Mouse (Mus musculus): Measurements from ENCODE around the gene Osgin1. TPM values are rescaled to one million over a fixed set of nuclear protein-coding genes. Genes with fewer than 3 reads are reported as not detected.

Osgin1 gene
- 0.25 and 1.6 TPM in 2 replicates for total RNA-seq (2015)
- total RNA-seq (2017): 0.95 and 4.1 TPM in 2 replicates

GRCm38 (mm10) chr8:119433582-119434174 is at the start of gene Osgin1:
Gene Osgin1, plus strand, starts transcription at chr8:119434124.
- ATAC-seq (replicated peaks; ENCODE audit: poor library complexity): no peak

- peak; percentile 80 for ATAC-seq (replicated peaks; ENCODE audit: poor library complexity)
Measured at GRCm38 (mm10) chr8:119384478-119384877, 49.4 kb upstream of the Osgin1 start.

GRCm38 (mm10) chr8:119385854-119386253 is 48.1 kb upstream of the Osgin1 start:
- ATAC-seq (replicated peaks; ENCODE audit: poor library complexity): peak; percentile 77

GRCm38 (mm10) chr8:119386988-119387387 is 46.9 kb upstream of the Osgin1 start:
- ATAC-seq (replicated peaks; ENCODE audit: poor library complexity): no peak

- ATAC-seq (replicated peaks; ENCODE audit: poor library complexity): peak; percentile 8; the same call in 1 of the 2 replicates
Measured at GRCm38 (mm10) chr8:119394097-119394496, 39.8 kb upstream of the Osgin1 start.

GRCm38 (mm10) chr8:119394524-119395026 is 39.3 kb upstream of the Osgin1 start, which contains the start of gene Mlycd:
Gene Mlycd, plus strand, starts transcription at chr8:119394878.
- ATAC-seq (replicated peaks; ENCODE audit: poor library complexity): peak; percentile 96

DNA sequence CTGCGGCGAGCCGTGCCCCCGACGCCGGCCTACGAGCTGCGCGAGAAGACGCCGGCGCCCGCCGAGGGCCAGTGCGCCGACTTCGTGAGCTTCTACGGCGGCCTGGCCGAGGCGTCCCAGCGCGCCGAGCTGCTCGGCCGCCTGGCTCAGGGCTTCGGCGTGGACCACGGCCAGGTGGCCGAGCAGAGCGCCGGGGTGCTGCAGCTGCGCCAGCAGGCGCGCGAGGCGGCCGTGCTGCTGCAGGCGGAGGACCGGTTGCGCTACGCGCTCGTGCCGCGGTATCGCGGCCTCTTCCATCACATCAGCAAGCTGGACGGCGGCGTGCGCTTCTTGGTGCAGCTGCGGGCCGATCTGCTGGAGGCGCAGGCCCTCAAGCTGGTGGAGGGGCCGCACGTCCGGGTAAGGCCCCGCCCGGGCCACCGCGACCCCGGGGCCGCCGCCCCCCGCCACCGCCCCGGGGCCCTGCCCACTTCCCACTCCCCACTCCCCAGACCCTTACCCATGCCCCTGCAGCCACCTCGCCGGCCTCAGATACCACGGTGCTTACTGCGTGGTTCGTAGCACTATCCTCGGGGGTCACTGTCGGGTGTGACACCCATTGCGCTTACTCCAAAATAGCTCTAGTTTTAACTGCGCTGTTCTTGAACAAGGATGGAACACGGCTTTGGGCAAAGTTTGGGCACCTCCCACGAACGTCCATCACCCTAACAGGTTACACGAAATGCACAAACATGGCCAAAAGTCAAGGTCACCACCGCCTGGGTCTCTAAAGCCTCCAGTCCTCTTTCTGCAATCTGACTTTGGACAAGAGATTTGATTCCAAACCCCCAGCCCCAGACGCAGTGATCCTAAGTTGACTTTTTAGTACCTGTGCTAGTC is 38.6 kb upstream of the Osgin1 start:
- ATAC-seq (replicated peaks; ENCODE audit: poor library complexity): peak; percentile 10; the same call in 1 of the 2 replicates

GRCm38 (mm10) chr8:119398558-119398957 is 35.4 kb upstream of the Osgin1 start:
- no peak for ATAC-seq (replicated peaks; ENCODE audit: poor library complexity)

GRCm38 (mm10) chr8:119399255-119399654 is 34.7 kb upstream of the Osgin1 start:
- ATAC-seq (replicated peaks; ENCODE audit: poor library complexity): no peak

GRCm38 (mm10) chr8:119400122-119400671 is 33.7 kb upstream of the Osgin1 start:
- ATAC-seq (replicated peaks; ENCODE audit: poor library complexity): no peak

DNA sequence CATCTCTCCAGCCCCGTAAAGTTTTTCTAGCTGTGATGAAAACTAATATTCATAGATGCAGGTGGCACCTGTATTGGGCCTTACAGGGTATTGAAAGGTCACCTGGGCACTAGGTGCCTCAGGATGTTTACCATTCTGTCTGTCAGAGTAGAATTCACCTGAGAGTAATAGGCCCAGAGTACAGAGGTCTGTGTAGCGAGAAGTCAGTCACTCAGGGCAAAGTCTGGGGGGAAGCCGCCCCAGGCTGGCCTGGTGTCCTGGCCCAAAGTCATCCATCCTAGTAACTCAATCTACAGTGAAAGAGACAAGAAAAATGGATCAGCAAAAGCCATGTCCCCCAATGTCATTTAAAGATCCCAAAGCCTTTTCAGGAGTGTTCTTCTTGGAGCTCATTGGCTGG is 33.0 kb upstream of the Osgin1 start:
- ATAC-seq (replicated peaks; ENCODE audit: poor library complexity): no peak

DNA sequence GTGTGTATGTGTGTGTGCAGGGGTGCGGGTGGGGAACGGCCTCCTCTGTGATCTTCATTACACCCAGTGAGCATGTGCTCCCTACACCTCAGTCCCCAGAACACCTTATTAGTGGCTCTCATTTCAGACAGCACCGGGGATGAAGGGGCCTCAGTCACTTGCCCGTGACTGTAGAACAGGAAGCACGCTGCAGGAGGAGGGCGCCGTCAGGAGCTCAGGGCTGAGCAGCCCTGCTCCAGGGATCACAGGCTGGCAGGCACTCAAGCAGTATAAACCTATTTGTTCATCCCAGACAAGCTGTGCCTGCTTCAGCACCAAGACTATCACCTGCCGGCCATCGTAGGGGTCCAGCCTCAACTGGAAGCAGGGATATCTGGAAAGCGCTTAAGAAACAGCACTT is 30.0 kb upstream of the Osgin1 start:
- no peak for ATAC-seq (replicated peaks; ENCODE audit: poor library complexity)

DNA sequence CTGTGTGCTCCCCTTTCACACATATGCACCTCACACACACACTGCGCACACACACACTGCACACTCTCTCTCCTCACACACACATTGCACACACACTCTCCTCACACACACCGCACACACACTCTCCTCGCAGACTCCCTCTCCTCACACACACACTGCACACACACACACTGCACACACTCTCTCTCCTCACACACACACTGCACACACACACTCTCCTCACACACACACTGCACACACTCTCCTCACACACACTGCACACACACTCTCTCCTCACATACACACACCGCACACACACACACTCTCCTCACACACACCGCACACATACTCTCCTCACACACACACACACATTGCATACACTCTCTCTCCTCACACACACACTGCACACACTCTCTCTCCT is 29.3 kb upstream of the Osgin1 start:
- no peak for ATAC-seq (replicated peaks; ENCODE audit: poor library complexity)

DNA sequence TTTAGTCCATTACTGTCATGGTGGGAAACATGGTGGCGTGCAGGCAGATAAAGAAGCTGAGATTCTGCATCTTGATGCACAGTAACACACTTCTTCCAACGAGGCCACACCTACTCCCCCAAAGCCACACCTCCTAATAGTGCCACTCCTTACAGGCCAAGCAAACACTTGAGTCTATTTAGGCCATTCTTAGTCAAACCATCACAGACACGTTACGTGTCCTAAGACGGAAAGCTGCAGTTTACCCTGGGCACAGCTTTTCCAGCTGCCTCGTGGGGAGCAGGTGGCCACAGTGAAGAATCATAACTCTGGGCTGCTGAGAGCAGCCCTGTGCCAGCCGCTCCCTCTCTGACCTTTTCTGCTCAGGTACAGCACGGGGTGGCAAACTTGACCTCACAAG is 25.6 kb upstream of the Osgin1 start:
- no peak for ATAC-seq (replicated peaks; ENCODE audit: poor library complexity)

GRCm38 (mm10) chr8:119412037-119412734 is 21.7 kb upstream of the Osgin1 start:
- peak; percentile 47 for ATAC-seq (replicated peaks; ENCODE audit: poor library complexity)

DNA sequence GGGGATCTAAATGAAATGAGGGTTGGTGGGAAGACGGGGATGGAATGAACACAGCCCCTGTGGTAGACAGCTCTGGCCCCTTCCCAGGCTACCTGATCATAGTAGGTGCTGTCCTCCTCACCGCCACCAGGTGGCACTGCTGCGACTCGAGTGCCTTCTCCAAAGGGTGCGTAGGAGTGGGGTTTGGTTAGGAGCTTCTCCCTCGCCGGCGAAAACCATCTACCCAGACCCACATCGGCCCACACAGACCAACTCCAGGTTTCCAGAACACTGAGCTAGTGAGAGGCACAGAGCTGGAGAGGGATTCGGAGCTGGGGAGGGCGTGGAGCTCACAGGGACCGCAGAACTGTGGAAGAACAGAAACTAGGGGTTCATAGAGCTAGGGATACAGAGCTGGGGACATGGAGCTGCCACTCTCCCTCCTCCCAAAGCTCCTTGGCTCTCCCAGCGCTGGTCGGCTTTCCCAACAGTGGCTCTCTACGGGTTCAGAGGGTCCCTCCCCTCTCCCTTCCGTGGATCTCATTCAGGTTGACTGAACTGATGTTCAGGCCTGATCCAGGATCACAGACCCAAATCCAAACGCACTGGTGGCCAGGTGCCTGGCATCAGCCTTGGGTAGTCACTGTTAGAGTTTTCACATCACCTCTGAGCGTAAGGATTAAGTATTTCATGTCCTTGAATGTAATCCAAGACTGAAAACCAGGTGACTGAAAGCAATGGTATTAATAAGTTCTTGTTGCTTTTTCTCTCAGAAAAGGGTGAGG is 21.0 kb upstream of the Osgin1 start:
- ATAC-seq (replicated peaks; ENCODE audit: poor library complexity): peak; percentile 95

GRCm38 (mm10) chr8:119413605-119414004 is 20.3 kb upstream of the Osgin1 start:
- ATAC-seq (replicated peaks; ENCODE audit: poor library complexity): no peak

- no peak for ATAC-seq (replicated peaks; ENCODE audit: poor library complexity)
Measured at GRCm38 (mm10) chr8:119420318-119420717, 13.6 kb upstream of the Osgin1 start.

DNA sequence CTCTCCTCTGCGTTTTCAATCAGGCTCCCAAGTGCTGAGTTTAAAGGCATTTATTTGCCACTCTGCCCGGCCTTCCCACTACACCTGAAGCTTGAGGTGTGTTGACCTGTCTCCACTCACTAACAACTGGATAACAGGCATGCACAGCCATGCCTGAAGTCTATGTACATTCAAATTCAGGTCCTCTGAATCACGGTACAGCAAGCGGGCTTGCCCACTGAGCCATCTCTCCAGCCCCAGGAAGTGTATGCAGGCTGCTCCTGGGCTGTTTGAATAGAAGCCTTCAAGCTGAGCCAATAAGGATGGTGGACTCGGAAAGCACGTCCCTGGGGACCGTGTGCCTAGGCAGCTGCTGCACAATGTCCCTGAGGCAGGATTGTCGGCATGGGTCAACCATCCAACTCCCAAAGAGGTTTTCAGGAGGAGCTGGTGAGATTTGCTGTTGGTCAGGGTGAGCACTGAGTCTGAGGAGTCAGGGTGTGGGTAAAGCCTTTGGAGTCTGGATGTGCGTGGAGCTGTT is 12.3 kb upstream of the Osgin1 start:
- no peak for ATAC-seq (replicated peaks; ENCODE audit: poor library complexity)

DNA sequence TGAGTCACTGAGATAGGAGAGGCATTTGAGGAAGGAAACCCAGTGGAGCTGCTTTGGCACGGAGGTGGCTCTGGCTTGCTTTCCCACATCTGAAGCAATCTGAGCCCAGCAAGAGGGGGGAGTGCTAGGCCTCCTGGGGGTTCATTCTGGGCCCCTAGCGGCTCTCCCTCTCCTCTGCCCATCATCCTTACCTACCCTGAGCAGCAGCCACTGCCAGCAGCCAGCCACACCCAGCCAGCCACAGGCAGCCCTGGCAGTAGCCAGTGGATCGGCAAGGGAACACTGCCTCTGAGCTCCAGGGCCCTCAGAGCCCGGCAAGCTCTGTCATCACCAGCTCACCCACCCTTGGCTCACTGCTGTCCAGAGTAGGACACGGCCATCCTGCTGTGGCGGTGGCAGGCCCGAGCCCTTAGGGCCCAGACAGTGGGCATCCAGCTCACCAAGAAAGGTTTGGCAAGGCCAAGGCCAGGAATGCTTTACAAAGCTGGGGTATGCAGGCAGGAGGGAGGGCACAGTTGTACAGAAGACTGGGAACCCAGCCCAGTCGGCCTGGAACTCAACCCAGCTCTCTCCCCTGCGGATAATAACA is 11.7 kb upstream of the Osgin1 start:
- ATAC-seq (replicated peaks; ENCODE audit: poor library complexity): peak; percentile 33

All from megakaryocyte progenitor cell, adult 5-6 weeks (primary cell).